Mouse (Mus musculus) natural killer cell, adult 2 months (primary cell): ENCODE measurements around the gene Gm20388.

Experiments
- DNase-seq, 2 experiments: peaks; one replicate each; pipeline ENCODE4 v3.0.0; 2022; ENCODE audit warnings: low spot score in 2 of 2

The Gm20388 gene

GRCm38 (mm10) chr8:123280302-123281094 is 3369.9 kb downstream of the Gm20388 start:
- DNase-seq, result no peak

GRCm38 (mm10) chr8:123282994-123283393 is 3372.4 kb downstream of the Gm20388 start:
- DNase-seq, result peak in 1 of 2 experiments; percentile 53

- DNase-seq, result peak in 1 of 2 experiments; percentile 37
These were observed 3373.3 kb downstream of the Gm20388 start for GRCm38 (mm10) chr8:123283991-123284390.

- DNase-seq, result no peak
These were observed 3373.9 kb downstream of the Gm20388 start for GRCm38 (mm10) chr8:123284493-123284892.

- DNase-seq, result no peak
These were observed 3376.7 kb downstream of the Gm20388 start for GRCm38 (mm10) chr8:123287362-123287761.

- peak in 1 of 2 experiments; percentile 29 for DNase-seq
These were observed 3379.5 kb downstream of the Gm20388 start for GRCm38 (mm10) chr8:123290166-123290565.

GRCm38 (mm10) chr8:123290679-123291078 is 3380.0 kb downstream of the Gm20388 start:
- DNase-seq, result no peak

- no peak for DNase-seq
These were observed 3381.1 kb downstream of the Gm20388 start for GRCm38 (mm10) chr8:123291716-123292115.

GRCm38 (mm10) chr8:123292281-123292680 is 3381.6 kb downstream of the Gm20388 start:
- DNase-seq, result no peak

- no peak for DNase-seq
These were observed 3382.1 kb downstream of the Gm20388 start for GRCm38 (mm10) chr8:123292785-123293184.

GRCm38 (mm10) chr8:123298301-123298700 is 3387.7 kb downstream of the Gm20388 start:
- no peak for DNase-seq

- DNase-seq, result no peak
These were observed 3398.1 kb downstream of the Gm20388 start for GRCm38 (mm10) chr8:123308738-123309137.

GRCm38 (mm10) chr8:123317781-123318466 is 3407.3 kb downstream of the Gm20388 start:
- DNase-seq, result no peak

- peak; percentile 86 to 91 for DNase-seq
These were observed 3407.8 kb downstream of the Gm20388 start, which contains the start of gene Fanca for GRCm38 (mm10) chr8:123318467-123318911. Gene Fanca (minus strand): TSS chr8:123318576.

GRCm38 (mm10) chr8:123319522-123320164 is 3409.0 kb downstream of the Gm20388 start:
- DNase-seq, result peak; percentile 54 to 68

- no peak for DNase-seq
These were observed 3417.9 kb downstream of the Gm20388 start for GRCm38 (mm10) chr8:123328552-123328951.

GRCm38 (mm10) chr8:123329350-123329749 is 3418.7 kb downstream of the Gm20388 start:
- DNase-seq, result no peak

- DNase-seq, result no peak
These were observed 3419.3 kb downstream of the Gm20388 start for GRCm38 (mm10) chr8:123329961-123330360.

GRCm38 (mm10) chr8:123330701-123331100 is 3420.1 kb downstream of the Gm20388 start:
- no peak for DNase-seq

GRCm38 (mm10) chr8:123331301-123331700 is 3420.7 kb downstream of the Gm20388 start:
- no peak for DNase-seq

GRCm38 (mm10) chr8:123331810-123332209 is 3421.2 kb downstream of the Gm20388 start:
- DNase-seq, result no peak
